Mouse (Mus musculus) testis, adult 2 months (tissue): ENCODE data around the gene Wipf1. TPM values are rescaled to one million over a fixed set of nuclear protein-coding genes. Genes with fewer than 3 reads are reported as not detected.

Experiments
- H3K27ac ChIP-seq: fragments of 200-500 bp; 2 replicates; pipeline ENCODE4 v1.5.1; 2012; ENCODE audit warnings: low read depth, low read length; ENCODE audit not compliant: control insufficient read depth, insufficient read depth
- H3K27me3 ChIP-seq: fragments of 200-500 bp; 2 replicates; pipeline ENCODE4 v1.6.1; 2012; ENCODE audit warnings: mild to moderate bottlenecking, low read length, moderate library complexity; ENCODE audit not compliant: control insufficient read depth, insufficient read depth
- H3K36me3 ChIP-seq: fragments of 200-500 bp; 2 replicates; pipeline ENCODE4 v1.6.1; 2012; ENCODE audit warnings: mild to moderate bottlenecking, low read length; ENCODE audit not compliant: control insufficient read depth, insufficient read depth
- H3K4me1 ChIP-seq: fragments of 200-500 bp; 2 replicates; pipeline ENCODE4 v1.6.1; 2012; ENCODE audit warnings: low read length; ENCODE audit not compliant: control insufficient read depth, insufficient read depth
- H3K4me3 ChIP-seq: fragments of 200-500 bp; 2 replicates; pipeline ENCODE4 v1.5.1; 2012; ENCODE audit warnings: low read depth, mild to moderate bottlenecking, low read length, moderate library complexity, mixed read lengths; ENCODE audit not compliant: control insufficient read depth
- CTCF ChIP-seq: fragments of 200-500 bp; IDR thresholded peaks from 2 replicates; pipeline ENCODE4 v1.5.1; 2012; ENCODE audit warnings: low read depth, mild to moderate bottlenecking, inconsistent platforms, low read length, moderate library complexity; ENCODE audit not compliant: control insufficient read depth, insufficient read depth, insufficient replicate concordance
- POLR2A ChIP-seq: fragments of 200-500 bp; IDR thresholded peaks from 2 replicates; pipeline ENCODE4 v1.6.1; 2012; ENCODE audit warnings: low read depth, mild to moderate bottlenecking, inconsistent platforms, low read length, moderate library complexity; ENCODE audit not compliant: control insufficient read depth
- polyA plus RNA-seq: library from polyadenylated mRNA; depleted of rRNA; stranded (reverse); fragments of >200 nt; gene quantifications from 2 replicates; pipeline ENCODE4 v1.2.3, GENCODE M21; 2012

The Wipf1 gene
- polyA plus RNA-seq, 1 experiment = 0.40 TPM

DNA sequence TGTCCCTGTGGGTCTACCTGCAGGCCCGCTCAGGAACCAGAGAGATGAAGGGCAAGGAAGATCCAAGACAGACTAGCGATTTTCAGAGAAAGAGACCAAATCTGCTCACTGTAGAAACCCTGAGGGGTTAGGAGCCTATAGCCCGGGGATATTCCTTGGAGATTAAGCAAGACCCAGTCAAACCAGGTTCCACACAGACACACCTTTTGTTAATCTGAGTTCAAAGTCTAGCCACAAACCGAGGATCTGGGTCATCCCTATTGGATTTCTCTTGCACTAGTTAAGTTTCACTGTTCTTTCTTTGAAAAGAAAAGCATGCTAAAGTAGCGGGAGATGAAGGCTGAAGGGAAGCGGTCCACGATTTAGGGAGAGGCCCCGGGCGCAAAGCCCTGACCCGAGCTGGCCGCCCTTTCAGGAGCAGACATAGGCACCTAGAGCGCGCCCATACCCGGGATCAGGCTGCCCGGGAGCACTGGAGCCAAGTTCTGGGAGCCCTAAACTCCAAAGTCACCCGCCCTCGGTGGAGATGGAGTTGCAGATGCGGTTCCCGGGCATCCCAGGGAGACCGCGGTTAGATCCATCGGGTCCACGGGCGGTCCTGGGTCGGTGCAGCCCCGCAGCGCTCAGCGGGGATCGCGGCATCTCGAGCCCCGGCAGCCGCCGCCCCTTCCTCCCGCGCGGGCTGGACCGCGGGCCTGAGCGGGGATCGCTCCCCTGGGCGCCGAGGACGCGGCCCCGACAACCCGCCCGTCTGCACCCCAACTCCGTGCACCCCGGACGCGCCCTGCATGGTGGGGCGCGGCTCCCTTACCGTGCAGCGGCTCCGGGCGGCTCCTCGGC, 798 bp downstream of the Wipf1 start:
- Histone ChIP-seq H3K4me3 (peak overlapping the region; percentile 74), H3K36me3 (no peaks in the 10 kb centered on the region), H3K4me1 (peaks cover 8% of the 10 kb centered on the region), H3K27me3 (peaks cover 3% of the 10 kb centered on the region; the same call in 1 of the 2 replicates), H3K27ac (peak overlapping the region; percentile 1)
- TF ChIP-seq POLR2A = no peak

DNA sequence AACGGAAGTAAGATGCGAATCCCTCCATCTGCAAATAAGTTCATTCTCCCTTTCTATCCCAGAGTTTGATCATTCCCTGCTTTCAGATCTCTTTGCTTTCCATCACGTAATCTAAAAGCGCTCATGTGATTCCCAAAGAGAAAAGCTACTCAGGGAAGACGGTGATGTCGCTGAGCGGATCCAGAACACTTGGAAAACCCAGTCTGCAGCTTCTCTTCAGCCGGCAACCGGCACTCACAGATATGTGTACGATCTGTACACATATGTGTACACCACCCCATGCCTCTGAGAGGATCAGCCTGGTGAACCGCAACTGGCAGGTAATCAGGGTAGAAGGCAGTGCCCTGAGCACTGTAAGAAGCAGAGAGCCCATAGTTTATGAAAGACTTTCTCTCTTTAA, 1.6 kb downstream of the Wipf1 start:
- H3K4me3 ChIP-seq = no peak overlapping the region
- no peak for TF ChIP-seq POLR2A
- TF ChIP-seq CTCF = no peak
- H3K27me3 ChIP-seq = peaks cover 3% of the 10 kb centered on the region; the same call in 1 of the 2 replicates
- no peaks in the 10 kb centered on the region for H3K36me3 ChIP-seq
- peaks cover 8% of the 10 kb centered on the region for H3K4me1 ChIP-seq
- H3K27ac ChIP-seq = no peak overlapping the region

DNA sequence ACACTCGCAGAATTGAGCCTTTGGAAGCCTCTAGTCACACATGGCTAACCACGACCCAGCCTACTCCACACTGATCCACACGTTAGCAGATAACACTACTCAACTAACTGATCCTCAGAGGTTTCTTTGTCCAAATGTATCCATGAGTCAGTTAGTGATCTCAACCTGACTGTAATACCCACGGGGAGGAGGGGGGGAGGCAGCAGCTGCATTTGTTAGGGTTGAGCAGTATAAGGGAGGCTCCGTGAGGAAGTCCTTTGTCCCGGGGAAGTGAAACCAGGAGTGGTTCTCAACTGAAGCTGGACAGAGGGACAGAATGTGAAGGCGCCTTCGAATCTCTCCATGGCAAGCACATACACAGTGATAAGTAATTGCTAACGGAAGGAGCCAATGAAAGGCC, 2.8 kb downstream of the Wipf1 start:
- Histone ChIP-seq H3K27me3 (peaks cover 3% of the 10 kb centered on the region; the same call in 1 of the 2 replicates), H3K4me1 (peaks cover 8% of the 10 kb centered on the region), H3K36me3 (no peaks in the 10 kb centered on the region), H3K4me3 (no peak overlapping the region), H3K27ac (no peak overlapping the region)
- TF ChIP-seq CTCF (no peak), POLR2A (no peak)

DNA sequence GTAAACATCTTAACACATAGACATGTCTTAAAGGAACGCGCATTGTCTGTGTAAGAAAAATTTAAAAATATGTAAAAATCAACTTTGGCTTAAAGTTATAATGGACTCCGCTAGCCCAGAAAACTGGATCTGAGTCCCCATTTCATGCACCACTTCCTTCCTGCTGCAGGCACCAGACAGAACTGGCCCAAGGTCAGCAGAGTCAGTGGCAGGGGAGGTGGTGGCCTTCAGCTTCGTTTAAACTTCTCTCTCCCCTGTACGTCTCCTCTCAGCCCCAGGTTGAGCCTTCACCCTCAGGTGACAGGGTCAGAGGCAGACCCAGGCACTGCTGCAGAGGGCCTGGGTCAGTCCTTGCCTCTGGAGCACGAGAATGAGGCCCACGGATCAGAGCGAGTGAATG, 6.6 kb downstream of the Wipf1 start:
- Histone ChIP-seq H3K27ac (no peak overlapping the region), H3K4me3 (no peak overlapping the region), H3K27me3 (no peaks in the 10 kb centered on the region), H3K4me1 (no peaks in the 10 kb centered on the region; the same call in 1 of the 2 replicates), H3K36me3 (no peaks in the 10 kb centered on the region)
- TF ChIP-seq CTCF = no peak
- TF ChIP-seq POLR2A = no peak

DNA sequence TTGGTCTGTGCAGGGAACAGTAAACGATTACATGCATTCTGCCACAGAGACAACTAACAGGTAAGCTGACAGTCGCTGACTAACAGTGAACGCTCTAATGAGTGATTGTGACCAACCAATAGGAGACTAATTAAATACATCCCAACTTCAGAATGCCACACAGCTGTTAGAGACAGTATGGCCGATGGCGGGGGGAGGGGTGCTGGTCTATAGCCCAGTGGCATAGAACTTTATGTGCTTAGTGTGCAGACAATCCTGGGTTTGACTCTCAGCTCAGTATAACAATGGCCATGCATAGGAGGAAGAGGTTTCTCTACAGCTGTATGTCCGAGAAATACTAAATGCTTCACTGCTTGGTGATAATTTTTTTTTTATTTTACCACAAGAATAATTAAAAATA, 7.2 kb downstream of the Wipf1 start:
- Histone ChIP-seq H3K27ac (no peak overlapping the region), H3K36me3 (no peaks in the 10 kb centered on the region), H3K4me3 (no peak overlapping the region), H3K27me3 (no peaks in the 10 kb centered on the region), H3K4me1 (no peaks in the 10 kb centered on the region; the same call in 1 of the 2 replicates)
- no peak for TF ChIP-seq POLR2A
- no peak for TF ChIP-seq CTCF

DNA sequence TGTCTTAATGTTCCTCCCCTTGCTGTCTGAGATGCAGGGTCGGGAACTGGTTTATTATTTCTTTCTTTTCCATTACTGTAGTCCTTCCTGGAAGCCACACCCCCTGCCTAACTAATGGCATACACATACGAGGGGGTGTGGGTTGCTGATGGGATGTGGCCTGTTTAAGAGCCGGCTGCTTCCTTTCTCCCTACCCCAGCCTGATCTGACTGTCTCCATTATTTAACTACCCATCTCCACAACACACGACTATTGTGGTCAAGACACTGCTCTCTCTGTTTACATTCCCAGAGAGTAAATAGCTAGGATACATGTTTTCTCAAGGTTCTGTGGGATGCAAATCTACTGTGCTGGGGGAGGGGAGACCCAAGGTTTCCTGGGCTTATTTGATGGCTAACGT, 7.8 kb downstream of the Wipf1 start:
- no peak overlapping the region for H3K27ac ChIP-seq
- H3K27me3 ChIP-seq = no peaks in the 10 kb centered on the region
- H3K4me3 ChIP-seq = no peak overlapping the region
- no peaks in the 10 kb centered on the region for H3K36me3 ChIP-seq
- no peaks in the 10 kb centered on the region; the same call in 1 of the 2 replicates for H3K4me1 ChIP-seq
- TF ChIP-seq POLR2A (no peak), CTCF (no peak)

DNA sequence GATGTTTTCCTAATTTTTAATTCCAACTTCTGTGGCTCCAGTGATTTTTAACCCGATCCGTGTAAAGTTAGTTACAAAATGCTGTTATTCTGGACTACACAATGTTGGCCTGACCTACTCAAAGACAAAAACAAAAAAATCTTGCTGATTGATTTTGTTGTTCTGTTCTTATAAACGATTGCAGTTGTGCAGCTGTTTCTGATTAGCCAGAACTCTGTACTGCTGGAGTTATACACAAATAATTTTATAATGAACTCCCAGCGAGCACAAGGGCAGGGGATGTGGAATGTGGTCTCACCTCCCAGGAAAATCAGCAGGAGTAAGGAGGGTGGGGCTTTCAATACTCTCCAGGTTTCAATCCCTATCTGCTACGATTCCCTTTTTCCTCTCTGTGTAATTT, 10.6 kb downstream of the Wipf1 start:
- no peaks in the 10 kb centered on the region for H3K27me3 ChIP-seq
- no peaks in the 10 kb centered on the region for H3K36me3 ChIP-seq
- no peak for TF ChIP-seq CTCF
- H3K4me1 ChIP-seq = no peaks in the 10 kb centered on the region; the same call in 1 of the 2 replicates
- H3K27ac ChIP-seq = no peak overlapping the region
- H3K4me3 ChIP-seq = no peak overlapping the region
